Mouse (Mus musculus): ENCODE measurements around the gene Hrct1. TPM values are rescaled to one million over a fixed set of nuclear protein-coding genes. Genes with fewer than 3 reads are reported as not detected.
A peak's percentile ranks its signal among the peaks of the same experiment; 100 is the strongest.

Gene Hrct1
- polyA plus RNA-seq, 1 experiment from 2014 or later: 2.1 TPM

- H3K27ac ChIP-seq (replicated peaks; ENCODE audit: low read depth, low read length): peak overlapping the region; percentile 64
- ATAC-seq (ENCODE audit: low read depth) (no peak), DNase-seq (ENCODE audit: low spot score) (peak; percentile 39)
- no peak overlapping the region for H3K4me3 ChIP-seq (ENCODE audit: low read depth, low read length)
- H3K4me1 ChIP-seq (ENCODE audit: control insufficient read depth, insufficient read depth, low read length): no peaks in the 10 kb centered on the region; the same call in 1 of the 2 replicates
- H3K9me3 ChIP-seq (ENCODE audit: control insufficient read depth, low read length): no peaks in the 10 kb centered on the region
- H3K27me3 ChIP-seq (replicated peaks; ENCODE audit: control insufficient read depth, insufficient read depth, low read length): no peaks in the 10 kb centered on the region
- no peaks in the 10 kb centered on the region for H3K36me3 ChIP-seq (ENCODE audit: control insufficient read depth, insufficient read depth, low read length)
- H3K9ac ChIP-seq (ENCODE audit: low read depth, low read length): no peak overlapping the region
- H3K4me2 ChIP-seq (ENCODE audit: low read depth, low read length): no peak overlapping the region
- WGBS: 47% methylated on average over 20 of the region's 21 CpGs
Observed at GRCm38 (mm10) chr4:43759571-43760418, 32.8 kb downstream of the Hrct1 start.

GRCm38 (mm10) chr4:43760460-43760859 lies 33.5 kb downstream of the Hrct1 start:
- Histone ChIP-seq H3K4me1 (ENCODE audit: control insufficient read depth, insufficient read depth, low read length) (no peaks in the 10 kb centered on the region; the same call in 1 of the 2 replicates), H3K27me3 (replicated peaks; ENCODE audit: control insufficient read depth, insufficient read depth, low read length) (no peaks in the 10 kb centered on the region), H3K9ac (ENCODE audit: low read depth, low read length) (no peak overlapping the region), H3K36me3 (ENCODE audit: control insufficient read depth, insufficient read depth, low read length) (no peaks in the 10 kb centered on the region), H3K4me3 (ENCODE audit: low read depth, low read length) (no peak overlapping the region), H3K27ac (replicated peaks; ENCODE audit: low read depth, low read length) (0 out of 2 replicates have a peak overlapping the region, but pooled peaks have one; percentile 34), H3K9me3 (ENCODE audit: control insufficient read depth, low read length) (no peaks in the 10 kb centered on the region), H3K4me2 (ENCODE audit: low read depth, low read length) (no peak overlapping the region)
- no peak for ATAC-seq (ENCODE audit: low read depth)
- DNase-seq (ENCODE audit: low spot score): no peak
- WGBS: 71% methylated on average over 10 of the region's 10 CpGs

GRCm38 (mm10) chr4:43761336-43761735 lies 34.3 kb downstream of the Hrct1 start:
- no peaks in the 10 kb centered on the region for H3K36me3 ChIP-seq (ENCODE audit: control insufficient read depth, insufficient read depth, low read length)
- DNase-seq (ENCODE audit: low spot score): no peak
- H3K4me1 ChIP-seq (ENCODE audit: control insufficient read depth, insufficient read depth, low read length): no peaks in the 10 kb centered on the region; the same call in 1 of the 2 replicates
- H3K4me3 ChIP-seq (ENCODE audit: low read depth, low read length): no peak overlapping the region
- no peak for ATAC-seq (ENCODE audit: low read depth)
- H3K9ac ChIP-seq (ENCODE audit: low read depth, low read length): no peak overlapping the region
- H3K27me3 ChIP-seq (replicated peaks; ENCODE audit: control insufficient read depth, insufficient read depth, low read length): no peaks in the 10 kb centered on the region
- no peak overlapping the region for H3K27ac ChIP-seq (replicated peaks; ENCODE audit: low read depth, low read length)
- no peaks in the 10 kb centered on the region for H3K9me3 ChIP-seq (ENCODE audit: control insufficient read depth, low read length)
- H3K4me2 ChIP-seq (ENCODE audit: low read depth, low read length): no peak overlapping the region
- 83% methylated on average over 2 of the region's 2 CpGs for WGBS

- H3K9ac ChIP-seq (ENCODE audit: low read depth, low read length): no peak overlapping the region
- H3K4me2 ChIP-seq (ENCODE audit: low read depth, low read length): no peak overlapping the region
- ATAC-seq (ENCODE audit: low read depth) (no peak), DNase-seq (ENCODE audit: low spot score) (peak; percentile 69)
- H3K27ac ChIP-seq (replicated peaks; ENCODE audit: low read depth, low read length): no peak overlapping the region
- no peaks in the 10 kb centered on the region; the same call in 1 of the 2 replicates for H3K4me1 ChIP-seq (ENCODE audit: control insufficient read depth, insufficient read depth, low read length)
- 26% methylated on average over 7 of the region's 7 CpGs for WGBS
- no peaks in the 10 kb centered on the region for H3K36me3 ChIP-seq (ENCODE audit: control insufficient read depth, insufficient read depth, low read length)
- no peaks in the 10 kb centered on the region for H3K9me3 ChIP-seq (ENCODE audit: control insufficient read depth, low read length)
- no peak overlapping the region for H3K4me3 ChIP-seq (ENCODE audit: low read depth, low read length)
- no peaks in the 10 kb centered on the region for H3K27me3 ChIP-seq (replicated peaks; ENCODE audit: control insufficient read depth, insufficient read depth, low read length)
Observed at GRCm38 (mm10) chr4:43763410-43763809, 36.4 kb downstream of the Hrct1 start.

- no peak overlapping the region for H3K27ac ChIP-seq (replicated peaks; ENCODE audit: low read depth, low read length)
- no peak overlapping the region for H3K9ac ChIP-seq (ENCODE audit: low read depth, low read length)
- H3K9me3 ChIP-seq (ENCODE audit: control insufficient read depth, low read length): no peaks in the 10 kb centered on the region
- H3K27me3 ChIP-seq (replicated peaks; ENCODE audit: control insufficient read depth, insufficient read depth, low read length): no peaks in the 10 kb centered on the region
- WGBS: 85% methylated on average over 5 of the region's 5 CpGs
- H3K4me3 ChIP-seq (ENCODE audit: low read depth, low read length): no peak overlapping the region
- H3K36me3 ChIP-seq (ENCODE audit: control insufficient read depth, insufficient read depth, low read length): no peaks in the 10 kb centered on the region
- ATAC-seq (ENCODE audit: low read depth): no peak
- no peaks in the 10 kb centered on the region for H3K4me1 ChIP-seq (ENCODE audit: control insufficient read depth, insufficient read depth, low read length)
- no peak overlapping the region for H3K4me2 ChIP-seq (ENCODE audit: low read depth, low read length)
- no peak for DNase-seq (ENCODE audit: low spot score)
Observed at GRCm38 (mm10) chr4:43768341-43768740, 41.4 kb downstream of the Hrct1 start.

- ATAC-seq (ENCODE audit: low read depth): no peak
- no peak overlapping the region for H3K27ac ChIP-seq (replicated peaks; ENCODE audit: low read depth, low read length)
Observed at GRCm38 (mm10) chr4:43769374-43769773, 42.4 kb downstream of the Hrct1 start.

GRCm38 (mm10) chr4:43770909-43771308 lies 43.9 kb downstream of the Hrct1 start, which contains the start of gene Olfr159:
Gene Olfr159 (minus strand): TSS chr4:43771009.
- no peak within 1 kb of the TSS for H3K9ac ChIP-seq (ENCODE audit: low read depth, low read length)
- no peaks in the 10 kb centered on the region for H3K27me3 ChIP-seq (replicated peaks; ENCODE audit: control insufficient read depth, insufficient read depth, low read length)
- no peak for DNase-seq (ENCODE audit: low spot score)
- ATAC-seq (ENCODE audit: low read depth): no peak
- no peaks in the 10 kb centered on the region for H3K36me3 ChIP-seq (ENCODE audit: control insufficient read depth, insufficient read depth, low read length)
- no peak within 1 kb of the TSS for H3K4me3 ChIP-seq (ENCODE audit: low read depth, low read length)
- H3K4me1 ChIP-seq (ENCODE audit: control insufficient read depth, insufficient read depth, low read length): no peaks in the 10 kb centered on the region
- 82% methylated on average over 6 of the region's 6 CpGs for WGBS
- H3K9me3 ChIP-seq (ENCODE audit: control insufficient read depth, low read length): no peaks in the 10 kb centered on the region
- H3K27ac ChIP-seq (replicated peaks; ENCODE audit: low read depth, low read length): no peak within 1 kb of the TSS
- no peak within 1 kb of the TSS for H3K4me2 ChIP-seq (ENCODE audit: low read depth, low read length)

More at GRCm38 (mm10) chr4:43769374-43769773, 42.4 kb downstream of the Hrct1 start:
- 84% methylated on average over 2 of the region's 2 CpGs for WGBS
- no peak for DNase-seq (ENCODE audit: low spot score)
- H3K4me1 ChIP-seq (ENCODE audit: control insufficient read depth, insufficient read depth, low read length): no peaks in the 10 kb centered on the region
- H3K36me3 ChIP-seq (ENCODE audit: control insufficient read depth, insufficient read depth, low read length): no peaks in the 10 kb centered on the region
- H3K9ac ChIP-seq (ENCODE audit: low read depth, low read length): no peak overlapping the region
- no peaks in the 10 kb centered on the region for H3K27me3 ChIP-seq (replicated peaks; ENCODE audit: control insufficient read depth, insufficient read depth, low read length)
- H3K4me3 ChIP-seq (ENCODE audit: low read depth, low read length): no peak overlapping the region
- no peak overlapping the region for H3K4me2 ChIP-seq (ENCODE audit: low read depth, low read length)
- no peaks in the 10 kb centered on the region for H3K9me3 ChIP-seq (ENCODE audit: control insufficient read depth, low read length)

- Histone ChIP-seq H3K27me3 (replicated peaks; ENCODE audit: control insufficient read depth, insufficient read depth, low read length) (no peaks in the 10 kb centered on the region), H3K36me3 (ENCODE audit: control insufficient read depth, insufficient read depth, low read length) (no peaks in the 10 kb centered on the region), H3K9ac (ENCODE audit: low read depth, low read length) (no peak overlapping the region), H3K4me2 (ENCODE audit: low read depth, low read length) (no peak overlapping the region), H3K9me3 (ENCODE audit: control insufficient read depth, low read length) (no peaks in the 10 kb centered on the region), H3K27ac (replicated peaks; ENCODE audit: low read depth, low read length) (no peak overlapping the region), H3K4me3 (ENCODE audit: low read depth, low read length) (no peak overlapping the region), H3K4me1 (ENCODE audit: control insufficient read depth, insufficient read depth, low read length) (no peaks in the 10 kb centered on the region)
- ATAC-seq (ENCODE audit: low read depth): no peak
- 40% methylated on average over 6 of the region's 6 CpGs for WGBS
- no peak for DNase-seq (ENCODE audit: low spot score)
Observed at GRCm38 (mm10) chr4:43771626-43772025, 44.6 kb downstream of the Hrct1 start.

GRCm38 (mm10) chr4:43772304-43772703 lies 45.3 kb downstream of the Hrct1 start:
- H3K36me3 ChIP-seq (ENCODE audit: control insufficient read depth, insufficient read depth, low read length): no peaks in the 10 kb centered on the region
- WGBS: 28% methylated on average over 2 of the region's 2 CpGs
- no peak for DNase-seq (ENCODE audit: low spot score)
- H3K9me3 ChIP-seq (ENCODE audit: control insufficient read depth, low read length): no peaks in the 10 kb centered on the region
- no peak overlapping the region for H3K9ac ChIP-seq (ENCODE audit: low read depth, low read length)
- no peak overlapping the region for H3K4me3 ChIP-seq (ENCODE audit: low read depth, low read length)
- no peaks in the 10 kb centered on the region for H3K4me1 ChIP-seq (ENCODE audit: control insufficient read depth, insufficient read depth, low read length)
- ATAC-seq (ENCODE audit: low read depth): no peak
- no peak overlapping the region for H3K4me2 ChIP-seq (ENCODE audit: low read depth, low read length)
- H3K27me3 ChIP-seq (replicated peaks; ENCODE audit: control insufficient read depth, insufficient read depth, low read length): no peaks in the 10 kb centered on the region
- H3K27ac ChIP-seq (replicated peaks; ENCODE audit: low read depth, low read length): no peak overlapping the region
